Mouse (Mus musculus): Measurements from ENCODE around the gene Tmem243. TPM values are rescaled to one million over a fixed set of nuclear protein-coding genes. Genes with fewer than 3 reads are reported as not detected.
"Not testable (repeated sequence)": the region's sequence is repeated elsewhere in the genome, so short reads cannot be mapped to it uniquely, and the experiment has no call there.

Tmem243 gene
- total RNA-seq, 2 experiments from 2014 or later = 6.7 to 7.1 TPM

GRCm38 (mm10) chr5:9107296-9108089 is 7.0 kb downstream of the Tmem243 start:
- DNase-seq = no peak

GRCm38 (mm10) chr5:9108490-9108889 is 8.0 kb downstream of the Tmem243 start:
- no peak for DNase-seq

GRCm38 (mm10) chr5:9109582-9109981 is 9.1 kb downstream of the Tmem243 start:
- no peak for DNase-seq

GRCm38 (mm10) chr5:9111285-9111684 is 10.8 kb downstream of the Tmem243 start:
- no peak for DNase-seq

GRCm38 (mm10) chr5:9111759-9112158 is 11.3 kb downstream of the Tmem243 start:
- DNase-seq = peak; percentile 61

DNA sequence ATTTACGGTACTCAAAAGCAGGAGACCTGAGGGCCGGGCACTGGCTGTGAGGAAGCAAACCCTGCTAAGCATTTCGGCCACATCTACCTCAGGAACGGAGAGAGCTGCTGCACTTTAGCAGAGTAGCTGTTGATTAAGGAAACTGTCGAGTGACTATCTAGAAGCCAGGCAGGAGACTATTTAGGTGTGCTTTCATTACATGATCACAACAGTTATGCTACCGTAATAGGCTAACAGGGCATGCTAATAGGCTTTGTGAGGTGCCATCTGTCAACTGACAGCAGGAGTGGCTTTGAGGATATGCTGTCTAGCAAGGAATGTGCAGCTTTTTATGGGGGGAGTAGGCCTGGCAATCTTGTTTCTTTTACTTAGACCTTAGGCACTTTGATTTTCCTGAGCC is 13.7 kb downstream of the Tmem243 start:
- no peak for DNase-seq

DNA sequence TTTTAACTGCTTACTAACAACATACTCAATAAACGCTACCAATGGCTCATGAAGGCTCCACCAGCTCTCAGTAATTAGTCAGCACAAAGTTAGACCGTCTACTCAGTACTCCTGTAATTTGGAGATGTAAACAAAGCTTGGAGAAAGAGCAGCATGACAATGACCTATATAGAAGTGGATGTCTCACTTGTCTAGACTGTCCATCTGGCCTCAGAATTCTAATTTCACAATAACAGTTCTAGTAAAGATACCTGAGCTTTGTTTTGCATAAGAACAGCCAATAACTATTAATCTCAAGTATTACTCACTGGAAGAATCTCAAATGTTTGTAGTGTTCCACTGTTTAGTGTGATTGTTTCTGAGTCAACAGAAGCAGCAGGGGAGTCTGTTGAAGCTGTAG is 23.7 kb downstream of the Tmem243 start:
- no peak for DNase-seq

DNA sequence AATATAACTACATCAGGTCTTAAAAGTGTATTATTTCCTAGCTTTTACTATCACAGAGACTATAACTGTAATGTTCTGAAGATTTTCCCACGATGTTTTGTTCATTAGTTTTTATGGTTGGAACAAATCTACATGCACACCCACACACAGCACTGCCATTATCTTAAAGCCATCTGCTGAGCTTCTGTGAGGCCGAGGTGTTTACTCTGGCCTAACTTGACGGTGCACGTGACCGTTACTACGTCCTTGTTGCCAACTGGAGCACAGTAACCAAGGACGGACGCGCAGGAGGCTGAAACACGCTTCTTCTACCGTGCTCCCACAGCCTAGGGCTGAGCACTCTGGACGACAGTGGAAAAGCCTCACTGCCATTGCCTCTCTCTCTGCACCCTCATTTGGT is 28.1 kb downstream of the Tmem243 start:
- no peak for DNase-seq

DNA sequence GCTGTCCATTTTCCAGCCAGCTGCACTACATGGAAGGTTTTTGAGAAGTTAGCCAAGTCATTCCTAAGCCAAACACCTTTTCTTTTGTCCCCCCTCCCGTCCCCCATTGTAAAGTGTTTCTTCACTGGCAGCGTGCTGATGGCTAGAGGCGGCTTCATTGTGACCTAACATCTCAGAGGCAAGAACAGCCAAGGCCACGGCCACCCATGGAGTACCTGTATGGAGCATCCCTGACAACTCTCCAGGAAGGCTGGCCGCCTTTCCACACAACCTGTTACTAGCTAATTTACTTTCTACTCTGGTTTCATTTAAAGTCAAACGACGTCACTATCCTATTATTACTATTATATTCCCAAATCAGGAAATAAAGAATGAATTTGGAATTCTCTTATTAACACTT is 31.3 kb downstream of the Tmem243 start:
- DNase-seq = no peak

- no peak for DNase-seq
Observed at GRCm38 (mm10) chr5:9135588-9135987, 35.1 kb downstream of the Tmem243 start.

- DNase-seq = no peak
Observed at GRCm38 (mm10) chr5:9140724-9141123, 40.3 kb downstream of the Tmem243 start.

DNA sequence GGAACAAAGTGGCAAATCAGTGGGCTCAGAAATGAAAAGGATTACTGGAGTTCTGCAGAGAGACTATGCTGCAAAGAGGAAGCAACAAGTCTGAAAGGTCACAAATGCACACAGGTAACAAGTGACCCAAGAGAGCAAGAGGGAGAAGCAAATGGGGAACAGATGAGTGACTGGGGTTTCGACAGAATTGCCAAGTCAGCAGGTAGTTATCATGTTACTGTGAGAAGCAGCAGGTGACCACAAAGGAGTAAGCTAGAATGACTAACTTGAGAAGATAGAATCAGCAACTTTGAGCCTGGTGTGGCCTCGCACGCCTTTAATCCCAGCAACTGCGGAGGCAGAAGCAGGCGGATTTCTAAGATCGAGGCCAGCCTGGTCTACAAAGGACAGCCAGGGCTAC is 41.9 kb downstream of the Tmem243 start:
- no peak for DNase-seq

DNA sequence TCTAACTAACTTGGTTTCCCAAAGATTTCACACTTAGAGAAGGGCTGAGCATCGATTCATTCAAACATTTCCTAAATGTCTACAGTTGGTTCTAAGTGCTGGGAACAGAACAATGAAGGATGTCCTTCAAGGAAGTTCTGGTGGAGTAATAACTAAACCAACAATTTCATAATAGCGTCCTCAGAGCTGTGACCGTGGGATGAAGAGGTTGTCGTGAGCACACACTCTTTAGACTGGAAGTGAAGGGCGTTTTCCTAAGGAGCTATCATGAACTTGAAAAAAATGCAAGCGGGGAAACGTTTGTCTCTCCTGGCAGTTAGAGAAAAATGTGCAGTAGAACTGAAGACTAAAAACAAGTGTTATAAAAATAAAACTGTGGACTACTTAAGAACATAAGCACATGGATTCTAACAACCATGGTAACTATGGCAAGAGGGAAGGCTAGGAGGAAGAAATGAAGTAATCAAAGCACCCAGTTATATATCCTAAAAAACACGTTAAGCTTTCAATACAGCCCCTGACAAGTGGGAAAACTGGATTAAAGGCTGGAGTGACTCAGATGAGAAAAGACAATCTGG is 48.9 kb downstream of the Tmem243 start:
- DNase-seq = no peak

DNA sequence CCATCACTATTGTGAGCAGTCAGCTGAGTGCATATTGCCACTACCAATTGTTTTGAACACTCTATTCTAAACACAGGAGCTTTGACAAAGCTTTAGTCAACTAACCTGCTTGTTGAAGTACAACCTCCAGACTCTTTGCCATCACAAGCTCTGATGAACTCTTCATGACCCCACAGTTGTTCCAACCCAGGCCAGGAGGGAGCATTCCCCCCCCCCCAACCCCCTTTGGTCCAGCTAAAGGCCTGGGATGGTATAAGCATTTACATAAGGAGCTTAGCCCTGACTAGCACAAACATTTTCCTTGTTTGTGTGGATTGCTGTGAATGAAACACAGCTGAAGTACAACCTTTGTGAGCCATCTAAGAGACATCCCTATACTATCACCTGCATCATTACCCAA is 56.3 kb downstream of the Tmem243 start:
- DNase-seq = no peak

- DNase-seq = no peak
Observed at GRCm38 (mm10) chr5:9157336-9157735, 56.9 kb downstream of the Tmem243 start.

- peak; percentile 58 for DNase-seq
Observed at GRCm38 (mm10) chr5:9160831-9161455, 60.5 kb downstream of the Tmem243 start.

DNA sequence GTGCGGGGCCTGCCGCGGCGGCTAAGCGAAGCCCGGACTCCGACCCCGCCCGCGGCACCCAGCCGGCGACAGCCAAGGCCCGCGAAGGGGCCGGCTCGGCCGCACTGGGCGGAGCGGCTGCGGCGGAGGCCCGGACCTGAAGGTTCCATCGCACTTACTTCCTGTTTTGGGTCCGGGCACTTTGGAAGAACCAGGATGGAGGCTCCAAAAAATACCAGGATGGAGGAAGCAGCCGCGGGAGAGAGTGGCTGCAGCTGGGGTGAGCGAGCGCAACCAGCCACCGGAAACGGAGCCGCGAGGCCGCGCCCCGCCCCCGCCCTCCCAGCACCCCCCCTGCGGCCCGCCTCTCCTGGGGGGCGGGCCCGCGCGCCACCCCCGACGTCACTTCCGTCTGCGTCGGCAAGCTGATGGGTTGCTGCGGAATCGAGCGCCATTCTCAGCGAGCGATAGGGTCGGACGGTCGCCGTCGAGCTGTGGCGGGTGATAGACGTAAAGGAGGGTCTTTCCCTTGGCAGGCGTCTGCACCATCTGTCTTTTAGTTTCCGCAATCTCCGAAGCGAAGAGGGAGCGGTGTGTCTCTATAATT is 61.1 kb downstream of the Tmem243 start, which contains the start of gene Dmtf1:
Dmtf1 (minus strand) TSS at position 321 of the 586 bp plus-strand sequence.
- peak; percentile 87 for DNase-seq

DNA sequence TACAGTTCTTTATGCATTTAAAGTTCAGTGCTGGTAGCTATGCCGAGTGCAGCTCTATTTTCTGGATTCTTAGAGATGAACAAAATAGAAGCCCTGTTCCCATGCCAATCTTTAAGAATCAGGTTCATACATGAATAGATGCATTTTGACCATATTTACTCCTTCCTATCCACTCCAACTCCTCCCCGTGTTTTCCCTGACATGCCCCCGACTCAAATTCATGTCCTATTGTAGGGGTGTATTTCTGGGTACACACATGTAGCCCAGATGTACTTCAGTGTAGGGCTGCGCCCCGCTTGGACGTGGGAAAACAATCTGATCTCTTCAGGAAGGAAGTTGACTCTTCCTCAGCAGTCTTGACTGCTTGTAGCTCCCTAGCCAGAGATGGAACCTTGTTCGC is 61.6 kb downstream of the Tmem243 start:
- DNase-seq = peak; percentile 13

DNA sequence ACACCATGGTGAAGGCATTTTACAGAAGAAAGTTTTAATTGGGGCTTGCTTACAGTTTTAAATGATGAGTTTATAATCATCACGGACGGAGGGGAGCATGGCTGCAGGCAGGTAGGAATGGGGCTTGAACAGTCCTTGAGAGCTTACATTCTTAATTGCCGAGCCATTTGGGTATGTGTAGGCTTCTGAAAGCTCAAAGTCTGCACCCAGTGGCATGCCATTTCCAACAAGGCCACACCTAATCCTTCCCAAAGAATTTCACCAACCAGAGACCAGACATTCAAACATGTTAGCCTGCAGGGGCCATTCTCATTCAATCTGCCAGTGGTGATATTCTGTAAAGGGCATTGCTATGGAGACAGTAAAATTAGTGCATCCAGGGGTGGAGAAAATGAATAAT is 62.9 kb downstream of the Tmem243 start:
- DNase-seq = no peak

GRCm38 (mm10) chr5:9165151-9165550 is 64.7 kb downstream of the Tmem243 start:
- not testable (repeated sequence) for DNase-seq

DNA sequence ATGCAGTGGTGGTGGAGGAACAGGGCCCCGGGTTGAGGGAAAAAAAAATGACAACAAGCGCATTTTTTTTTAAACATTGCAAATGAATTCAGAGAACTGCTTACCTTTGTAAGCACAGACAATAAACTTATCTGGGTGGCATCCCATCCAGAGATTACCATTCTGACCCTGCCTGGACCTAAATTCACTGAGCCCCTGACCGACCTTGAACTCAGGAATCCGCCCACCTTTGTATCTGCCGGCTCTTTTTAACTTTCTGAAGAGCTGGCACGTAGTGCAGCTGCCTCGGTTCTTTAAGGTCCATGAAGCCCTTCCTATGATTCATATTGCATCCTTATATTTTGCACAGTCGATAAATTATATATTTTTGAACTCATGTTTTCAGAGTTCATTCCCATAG is 65.9 kb downstream of the Tmem243 start:
- DNase-seq = no peak

DNA sequence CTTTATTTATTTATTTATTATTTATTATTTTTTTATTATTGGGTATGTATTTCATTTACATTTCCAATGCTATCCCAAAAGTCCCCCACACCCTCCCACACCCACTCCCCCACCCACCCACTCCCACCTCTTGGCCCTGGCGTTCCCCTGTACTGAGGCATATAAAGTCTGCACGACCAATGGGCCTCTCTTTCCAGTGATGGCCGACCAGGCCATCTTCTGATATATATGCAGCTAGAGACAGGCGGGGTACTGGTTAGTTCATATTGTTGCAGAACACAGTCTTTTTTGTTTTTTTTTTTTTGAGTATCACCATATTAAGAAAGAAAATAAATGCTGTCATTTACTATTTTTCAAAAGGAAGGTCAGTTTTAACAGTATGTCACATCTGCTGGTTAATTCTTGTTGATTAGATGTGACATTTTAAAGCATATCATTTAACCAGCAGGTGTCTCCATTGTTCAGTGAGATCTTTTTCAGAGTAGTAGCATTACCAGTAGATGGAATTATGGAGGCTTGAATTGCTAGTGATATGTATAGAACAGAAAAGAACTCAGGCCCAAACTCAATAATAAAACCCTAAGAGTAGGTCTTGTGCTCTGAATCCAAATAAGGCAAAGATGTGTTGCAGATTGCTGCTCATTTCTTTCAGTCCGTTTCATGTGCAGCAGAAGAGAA is 69.0 kb downstream of the Tmem243 start:
- DNase-seq = not testable (repeated sequence)

- no peak for DNase-seq
Observed at GRCm38 (mm10) chr5:9173295-9173694, 72.8 kb downstream of the Tmem243 start.
